Mouse (Mus musculus) mouse trophoblast stem cell (cell line): ENCODE data around the gene Clca2.

Experiments
- in situ Hi-C, 2 experiments: fragments of 300-500 bp; cut with MseI, MboI; formaldehyde crosslinking; loops; 2 replicates in 1 of 2; 3 replicates in 1 of 2; pipeline ENCODE4 v1.15.1; 2025

Clca2 gene

DNA sequence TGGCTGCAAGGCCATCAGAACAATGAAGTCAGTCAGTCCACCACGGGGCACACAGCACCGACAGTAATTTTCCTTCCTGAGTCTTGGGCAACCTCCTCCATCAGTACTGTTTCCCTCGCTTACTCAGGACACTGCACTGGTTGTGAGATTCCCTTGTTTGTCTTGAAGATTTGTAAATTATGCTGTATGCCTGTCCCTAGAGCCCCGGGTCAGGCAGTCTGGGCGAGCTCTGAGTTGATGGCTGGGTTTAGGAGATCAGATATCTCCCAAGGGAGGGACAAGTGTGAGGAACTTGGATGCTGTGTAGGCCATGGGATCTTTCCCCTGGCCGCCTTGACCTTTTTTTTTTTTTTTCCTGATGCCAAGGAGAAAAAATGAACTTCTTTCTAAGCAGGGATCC is at the start of gene Clca2:
Gene Clca2, minus strand, starts transcription at position 153 of the 400 bp plus-strand sequence.
- in situ Hi-C loops = no loop called here

DNA sequence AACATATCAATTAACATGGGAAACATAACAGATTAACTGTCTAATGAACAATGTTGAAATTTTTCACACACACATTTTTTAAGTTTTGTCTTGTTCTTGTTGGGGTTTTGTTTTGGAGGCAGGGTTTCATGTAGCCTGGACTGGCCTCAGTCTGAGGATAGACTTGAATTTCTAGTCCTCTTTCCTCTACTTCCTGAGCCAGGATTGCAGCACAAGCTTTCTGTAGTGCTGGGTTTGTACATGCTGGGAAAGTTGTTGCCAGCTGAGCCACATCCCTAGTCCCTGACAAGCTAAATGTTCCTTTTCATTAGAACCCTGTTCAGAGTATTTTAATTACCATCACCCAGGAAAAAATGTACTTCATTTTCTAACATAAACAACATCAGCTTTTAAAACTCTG is 48.7 kb upstream of the Clca2 start:
- in situ Hi-C loops = loop anchor here in 1 of 2 experiments (25.0 kb wide), 1 partner anchor 311 kb away; the partner anchor contains the start of gene Clca3b

DNA sequence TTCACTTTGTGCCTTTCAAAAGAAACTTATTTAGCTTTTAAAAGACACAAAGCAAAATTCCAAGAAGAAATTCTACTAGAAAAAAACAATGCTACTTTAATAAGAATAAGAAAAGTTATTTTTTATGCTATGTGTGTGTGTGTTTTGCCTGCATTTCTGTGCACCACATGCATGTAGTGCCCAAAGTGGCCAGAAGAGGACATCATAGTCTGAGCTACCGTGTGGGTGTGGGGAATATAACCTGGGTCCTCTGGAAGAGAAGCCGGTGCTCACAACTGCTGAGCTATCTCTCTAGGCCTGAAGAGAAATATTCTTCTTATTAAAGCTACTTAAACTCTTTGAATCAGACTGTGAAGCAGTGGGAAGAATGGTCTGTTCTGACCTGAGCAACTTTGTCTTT is 48.2 kb upstream of the Clca2 start:
- in situ Hi-C loops = loop anchor here in 1 of 2 experiments (25.0 kb wide), 1 partner anchor 310 kb away; the partner anchor contains the start of gene Clca3b

DNA sequence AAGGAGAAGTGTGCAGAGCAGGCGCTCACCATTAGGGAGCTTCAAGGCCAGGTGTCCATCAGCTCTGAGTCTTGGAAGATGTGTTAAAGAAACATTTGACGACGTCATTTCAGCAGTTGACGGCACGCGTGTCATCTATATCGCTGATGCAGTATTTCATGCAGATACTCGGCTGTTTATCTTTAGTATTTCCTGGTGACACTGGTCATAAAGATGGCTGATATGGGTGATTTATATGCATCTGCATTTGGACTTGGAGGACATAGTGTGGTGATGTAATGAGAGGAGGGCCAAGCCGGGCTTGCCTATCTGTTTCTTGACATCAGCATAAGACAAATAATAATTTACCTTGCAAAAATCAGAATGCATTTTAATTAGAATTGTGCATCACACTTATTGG is 47.6 kb upstream of the Clca2 start:
- in situ Hi-C loops = loop anchor here in 1 of 2 experiments (25.0 kb wide), 1 partner anchor 310 kb away; the partner anchor contains the start of gene Clca3b

DNA sequence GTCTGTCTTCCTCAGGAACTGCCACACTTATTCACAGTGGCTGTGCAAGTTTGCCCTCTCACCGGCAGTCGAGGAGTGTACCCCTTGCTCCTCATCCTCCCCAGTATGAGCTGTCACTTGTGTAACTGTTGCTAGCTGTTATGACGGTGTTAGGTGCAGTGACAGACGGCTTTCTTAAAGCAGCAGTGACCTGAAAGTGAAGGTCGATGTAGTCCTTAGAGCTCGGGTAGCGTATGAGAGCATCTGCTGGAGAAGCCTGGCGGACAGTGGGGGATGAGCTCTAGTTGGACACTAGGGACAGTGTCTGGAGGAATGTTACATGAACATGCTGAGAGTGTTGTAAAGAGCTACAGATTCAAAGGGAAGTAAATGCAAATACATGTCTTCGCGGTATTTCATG is 44.6 kb upstream of the Clca2 start:
- in situ Hi-C loops = loop anchor here in 1 of 2 experiments (25.0 kb wide), 1 partner anchor 307 kb away; the partner anchor contains the start of gene Clca3b

DNA sequence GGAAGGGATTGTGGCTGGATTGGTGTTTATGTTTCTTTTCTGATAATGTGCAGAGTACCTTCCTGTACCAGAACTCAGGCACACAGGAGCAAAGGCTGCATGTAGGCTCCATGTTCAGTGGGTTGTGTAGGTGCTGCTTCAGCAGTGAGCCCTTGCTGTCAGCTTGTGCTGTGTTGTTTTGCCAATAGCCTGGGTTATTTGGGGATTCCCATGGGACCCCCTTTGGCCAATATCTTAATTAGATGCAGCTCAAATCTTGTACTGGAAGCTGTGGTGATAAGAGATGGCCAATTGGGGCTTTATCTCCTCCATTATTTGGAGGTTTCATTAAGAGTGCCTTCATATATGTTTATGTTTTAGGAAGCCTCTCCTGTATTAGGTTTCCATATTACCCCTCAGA is 43.7 kb upstream of the Clca2 start:
- in situ Hi-C loops = loop anchor here in 1 of 2 experiments (25.0 kb wide), 1 partner anchor 306 kb away; the partner anchor contains the start of gene Clca3b

DNA sequence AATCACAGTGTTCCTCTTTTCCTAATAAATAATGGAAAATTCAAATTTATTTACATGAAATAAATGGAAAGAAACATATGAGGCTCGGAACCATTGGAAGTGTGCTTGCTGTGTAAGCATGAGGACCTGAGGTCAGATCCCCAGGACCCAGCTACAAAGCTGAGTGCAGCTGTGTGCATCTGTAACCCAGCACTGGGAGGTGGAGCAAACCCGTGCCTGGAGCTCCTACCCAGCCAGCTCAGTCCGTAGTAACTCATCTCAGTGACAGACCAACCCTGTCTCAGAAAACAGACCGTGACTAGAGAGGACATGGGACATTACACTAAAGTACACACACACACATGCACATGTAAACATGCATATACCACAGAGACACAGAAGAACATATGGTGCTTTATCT is 41.0 kb upstream of the Clca2 start:
- in situ Hi-C loops = loop anchor here in 1 of 2 experiments (25.0 kb wide), 1 partner anchor 303 kb away; the partner anchor contains the start of gene Clca3b

DNA sequence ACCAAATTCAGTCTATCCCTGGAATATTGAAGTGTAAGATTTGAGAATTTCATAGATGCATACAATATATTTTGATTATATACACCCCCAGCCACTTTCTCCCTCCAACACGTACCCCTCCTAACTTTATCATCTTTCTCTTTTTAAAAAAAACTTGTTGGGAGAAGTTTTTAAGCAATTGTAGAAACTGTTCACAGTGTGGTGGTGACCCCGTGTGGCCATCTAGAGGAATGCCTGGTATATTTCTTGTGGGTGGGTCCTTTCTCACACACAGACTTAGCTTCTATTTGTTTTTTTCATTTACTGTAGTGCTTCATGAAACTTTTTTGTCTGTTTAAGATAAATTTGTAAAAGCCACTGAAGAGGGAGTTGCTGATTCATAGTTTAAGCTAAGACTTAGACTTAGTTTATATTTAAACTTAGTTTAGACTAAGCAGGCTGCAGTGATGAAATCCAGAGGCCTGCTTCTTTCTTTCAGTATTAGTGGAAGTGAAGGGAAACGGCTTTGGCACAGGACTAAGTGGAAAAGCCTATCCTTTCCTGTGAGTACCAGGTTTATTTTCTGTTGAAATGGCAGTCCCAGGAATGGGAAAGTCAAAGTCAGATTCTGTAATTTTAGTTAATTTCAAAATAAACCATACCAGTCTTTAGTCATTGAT is 32.1 kb upstream of the Clca2 start:
- in situ Hi-C loops = loop anchor here (10.0 to 25.0 kb wide), 2 partner anchors 294 to 307 kb away; partner anchors contain the start of gene Clca3b (in 1 of the 2)

DNA sequence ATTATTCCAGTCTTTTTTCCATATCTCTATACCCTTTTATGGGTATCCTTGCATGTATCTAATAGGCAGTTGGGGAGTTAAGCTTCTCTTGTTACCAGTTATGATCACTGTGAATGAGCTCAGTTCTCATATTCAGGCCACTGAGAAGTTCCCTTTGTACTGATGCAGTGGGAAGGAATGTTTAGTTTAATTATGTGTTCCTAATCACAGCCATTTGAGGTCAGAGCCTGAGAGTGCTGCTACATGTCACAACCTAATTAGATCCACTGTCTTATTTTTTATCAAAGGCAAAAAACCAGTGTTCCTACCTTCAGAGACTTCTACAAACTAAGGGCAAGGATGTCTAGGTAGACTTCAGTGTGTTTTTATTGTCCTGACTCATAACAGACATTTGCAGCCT is 30.1 kb upstream of the Clca2 start:
- in situ Hi-C loops = loop anchor here in 1 of 2 experiments (25.0 kb wide), 1 partner anchor 292 kb away; the partner anchor contains the start of gene Clca3b

DNA sequence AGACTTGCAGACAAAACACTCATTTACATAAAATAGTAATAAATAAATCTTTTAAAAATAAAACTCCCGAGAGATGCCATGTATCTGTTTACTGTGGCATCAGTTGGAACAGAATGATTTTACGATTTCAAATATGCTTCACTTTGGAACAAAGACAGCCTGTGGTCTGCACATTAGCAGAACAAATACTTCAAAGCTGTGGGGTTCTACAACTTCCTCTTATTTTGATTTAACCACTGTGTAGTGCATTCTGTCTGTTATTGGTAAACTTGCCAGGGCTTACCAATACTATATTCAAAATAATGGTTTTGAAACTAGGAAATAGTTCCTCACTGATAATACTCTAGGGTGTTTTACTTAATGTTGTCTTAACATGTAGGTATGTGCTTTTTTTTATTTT is 27.4 kb upstream of the Clca2 start:
- in situ Hi-C loops = loop anchor here in 1 of 2 experiments (25.0 kb wide), 1 partner anchor 289 kb away; the partner anchor contains the start of gene Clca3b

DNA sequence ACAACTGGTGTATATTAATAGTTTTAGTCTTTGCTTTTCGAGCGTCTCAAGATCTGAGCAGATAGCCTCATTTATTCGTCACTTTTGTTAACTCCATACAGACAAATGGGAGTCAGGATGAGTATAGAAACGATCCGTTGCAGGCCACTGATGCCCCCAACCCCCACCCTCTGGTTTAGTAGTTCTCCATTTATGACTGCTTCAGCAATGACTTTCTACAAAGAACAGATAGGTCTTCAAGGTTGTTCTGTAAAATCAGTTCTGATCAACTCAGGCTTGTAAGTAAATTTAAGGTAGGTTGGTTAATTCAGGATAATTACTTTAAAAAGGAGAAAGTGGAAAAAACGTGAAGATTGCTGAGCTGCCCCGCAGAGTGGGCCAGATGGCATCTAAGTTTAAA is 20.2 kb upstream of the Clca2 start:
- in situ Hi-C loops = no loop called here

DNA sequence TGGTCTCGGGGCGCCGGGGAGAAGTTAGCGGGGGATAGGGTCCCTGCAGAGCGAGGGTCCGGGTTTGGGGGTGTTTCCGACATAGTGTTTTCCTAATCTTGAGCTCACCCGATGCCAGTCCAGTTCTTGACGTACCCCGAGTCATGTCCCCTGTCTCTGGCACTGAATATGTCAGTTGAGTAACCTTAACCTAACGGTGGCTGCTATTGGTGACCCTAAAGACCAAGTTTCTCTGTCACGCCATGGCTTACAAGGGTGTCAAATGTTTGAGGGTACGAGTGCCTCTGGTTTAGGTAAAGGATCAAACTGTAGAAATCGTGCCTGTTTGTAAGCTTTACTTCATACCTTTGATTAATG is 19.7 kb upstream of the Clca2 start:
- in situ Hi-C loops = no loop called here

DNA sequence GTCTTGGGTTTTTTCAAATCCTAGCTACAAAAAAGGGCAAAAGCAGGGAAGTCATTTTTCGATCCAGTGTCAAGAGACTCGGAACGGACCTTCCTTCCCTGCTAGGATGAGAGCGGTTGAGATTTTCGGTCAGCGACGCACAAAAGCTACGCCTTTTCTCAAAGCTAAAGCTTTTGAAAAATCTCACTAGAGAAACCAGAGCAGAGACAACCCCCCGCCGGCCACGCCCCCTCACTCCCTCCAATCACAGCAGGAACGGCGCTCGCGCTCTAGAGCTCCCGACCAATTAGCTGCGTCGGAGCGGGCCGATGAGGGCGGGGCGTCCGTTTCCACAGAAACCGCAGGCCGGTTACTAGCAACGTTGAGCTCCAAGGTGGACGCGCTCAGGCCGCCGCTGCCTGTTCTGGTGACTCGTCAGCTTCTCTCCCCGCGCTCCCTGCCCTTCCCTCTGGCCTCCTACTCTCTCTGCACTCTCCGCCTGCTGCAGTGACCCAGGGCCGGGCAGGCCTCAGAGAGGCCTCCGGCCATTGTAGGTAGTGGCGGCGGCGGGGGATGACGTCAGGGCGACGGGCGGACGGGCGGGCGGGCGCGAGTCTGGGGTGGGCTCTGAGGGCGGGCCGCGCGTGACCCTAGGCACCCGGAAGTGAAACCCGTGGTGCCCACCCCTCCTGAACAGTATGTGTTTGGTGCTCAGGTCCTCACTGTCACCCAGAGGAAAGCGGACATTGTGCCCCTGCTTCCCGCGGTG is 19.2 kb upstream of the Clca2 start, which contains the start of gene Odf2l:
Gene Odf2l, plus strand, starts transcription at position 335 of the 748 bp plus-strand sequence.
- in situ Hi-C loops = no loop called here

DNA sequence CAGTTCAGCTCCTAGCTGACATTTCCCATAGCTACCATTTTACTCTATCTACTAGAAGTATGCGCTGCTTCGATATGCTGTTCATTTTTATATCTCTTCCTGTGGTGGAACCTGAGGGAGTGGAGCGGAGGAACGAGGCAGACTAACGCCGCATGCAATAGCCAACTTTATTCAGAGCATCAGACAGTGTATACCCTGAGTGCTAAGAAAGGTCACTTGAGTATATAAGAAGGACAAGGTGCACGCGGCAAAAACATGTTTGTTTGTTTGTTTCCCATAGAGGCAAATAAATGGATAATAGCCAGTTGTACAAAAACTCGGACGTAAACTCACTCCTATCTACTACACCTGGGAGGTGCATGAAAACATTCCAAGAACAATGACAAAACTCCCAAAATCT is 18.4 kb upstream of the Clca2 start:
- in situ Hi-C loops = no loop called here

DNA sequence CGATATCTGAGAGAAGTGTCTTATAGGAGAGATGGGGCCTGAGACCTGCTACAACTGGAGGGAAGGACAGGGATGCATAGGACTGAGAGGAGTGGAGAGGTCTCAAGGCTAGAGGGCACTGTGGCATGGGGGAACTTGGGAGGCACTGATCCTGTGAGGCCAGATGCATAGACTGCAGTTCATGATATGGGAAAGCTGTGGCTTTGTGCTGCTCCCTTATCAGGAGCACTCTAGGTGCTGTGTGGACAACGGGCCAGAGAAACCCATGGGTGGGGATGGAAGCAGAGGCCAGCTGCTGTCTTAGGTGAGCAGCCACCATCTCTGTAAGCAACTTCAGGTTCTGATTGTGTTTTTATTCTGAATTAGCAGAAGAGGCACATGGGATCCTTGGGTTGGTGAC is 15.9 kb upstream of the Clca2 start:
- in situ Hi-C loops = no loop called here

DNA sequence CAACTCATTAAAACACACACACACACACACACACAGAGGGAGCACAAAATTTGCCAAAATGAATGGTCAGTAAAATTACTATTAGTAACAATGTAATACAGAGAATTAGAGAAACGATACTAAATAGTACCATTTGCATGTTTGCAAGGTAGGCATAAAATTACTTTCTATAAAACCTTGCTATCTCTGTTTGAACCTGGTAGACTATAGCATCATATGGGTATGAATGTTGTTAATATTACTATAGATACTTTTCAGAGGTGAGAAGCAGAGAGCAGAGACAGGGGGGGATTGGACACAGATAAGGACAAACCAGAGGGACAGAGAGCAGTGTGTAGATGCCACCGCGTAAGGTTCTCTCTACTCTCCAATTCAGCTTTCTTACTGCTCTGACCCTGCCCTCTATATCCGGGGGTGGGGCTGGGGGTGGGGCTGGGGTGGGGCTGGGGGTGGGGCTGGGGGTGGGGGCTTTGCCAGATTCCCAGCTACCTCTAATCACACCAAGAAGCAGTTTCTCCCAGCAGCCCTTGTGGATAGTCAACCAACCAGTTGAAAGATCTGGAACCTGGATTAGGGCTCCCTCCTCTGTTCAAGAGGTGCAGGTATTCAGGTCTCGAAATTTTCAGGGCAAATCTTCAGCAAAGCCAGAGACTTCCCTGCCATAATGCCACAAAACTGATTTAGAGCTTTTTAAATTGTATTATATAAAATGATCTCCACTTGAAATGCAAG is 6.7 kb upstream of the Clca2 start:
- in situ Hi-C loops = no loop called here

DNA sequence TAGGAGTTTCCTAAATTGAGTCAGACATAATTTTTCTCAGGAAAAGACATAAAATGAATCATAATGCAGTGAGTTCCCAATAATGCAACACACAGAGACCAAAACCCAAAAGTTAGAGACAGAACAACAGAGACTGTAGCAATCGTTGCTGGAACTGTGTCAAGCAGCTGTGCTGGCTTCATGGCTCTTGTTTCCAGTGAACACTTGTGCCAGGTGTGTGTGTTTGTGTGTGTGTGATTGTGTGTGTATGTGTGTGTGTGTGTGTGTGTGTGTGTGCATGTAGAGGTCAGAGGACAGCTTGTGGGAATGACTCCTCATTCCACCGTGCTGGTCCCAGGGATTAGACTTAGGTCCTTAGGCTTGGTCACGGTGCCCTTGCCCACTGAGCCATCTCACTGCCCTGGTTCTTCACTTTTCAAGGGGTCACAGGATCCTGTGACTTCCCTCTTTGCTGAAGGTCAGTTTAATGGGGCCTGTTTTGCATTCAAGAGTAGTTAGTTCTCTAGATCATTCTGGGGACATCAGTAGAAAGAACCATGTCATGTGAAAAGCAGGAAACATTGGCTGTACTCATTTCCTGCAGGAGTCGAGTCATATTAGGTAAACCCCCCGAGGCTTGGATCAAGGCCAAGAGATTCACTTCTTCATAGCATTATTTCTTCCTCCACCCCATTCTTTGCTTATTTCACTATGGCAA is 6.0 kb upstream of the Clca2 start:
- in situ Hi-C loops = no loop called here

DNA sequence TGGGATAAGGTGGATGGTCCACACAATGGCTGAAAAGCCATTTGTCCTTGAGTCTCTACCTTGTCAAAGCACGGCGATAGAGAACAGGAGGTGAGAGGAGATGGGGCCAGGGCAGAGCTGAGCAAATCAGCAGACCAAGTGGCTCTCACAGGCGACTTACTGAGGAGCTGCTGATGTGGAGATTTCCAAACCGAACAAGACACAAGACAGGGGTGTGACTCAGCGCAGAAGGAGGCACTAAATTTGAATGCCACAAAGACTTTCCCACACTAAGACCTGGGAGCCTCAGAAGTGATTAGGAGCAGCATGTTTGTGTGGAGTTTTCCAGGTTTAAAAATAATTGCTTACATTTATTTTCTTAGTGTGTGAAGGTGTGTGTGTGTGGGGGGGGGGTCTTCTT is 4.5 kb upstream of the Clca2 start:
- in situ Hi-C loops = no loop called here

DNA sequence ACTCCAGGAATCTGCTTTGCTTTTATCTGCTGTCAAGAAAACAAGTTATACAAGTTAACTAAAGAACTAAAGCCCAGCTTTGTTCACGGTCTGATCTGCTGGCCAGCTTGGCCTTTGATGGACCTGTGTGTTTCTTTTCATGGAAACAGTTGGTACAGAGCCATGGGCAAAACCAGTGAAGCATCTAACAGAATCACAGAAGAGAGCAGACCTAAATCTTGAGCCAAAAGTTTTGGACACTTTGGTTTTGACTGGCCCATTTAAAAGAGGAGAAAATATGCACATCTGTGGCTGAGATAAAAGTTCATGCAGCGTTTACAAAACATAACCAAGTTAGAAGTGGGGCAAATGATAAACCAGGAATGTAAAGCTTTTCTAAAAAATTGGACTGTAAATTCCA is 4.1 kb upstream of the Clca2 start:
- in situ Hi-C loops = no loop called here

DNA sequence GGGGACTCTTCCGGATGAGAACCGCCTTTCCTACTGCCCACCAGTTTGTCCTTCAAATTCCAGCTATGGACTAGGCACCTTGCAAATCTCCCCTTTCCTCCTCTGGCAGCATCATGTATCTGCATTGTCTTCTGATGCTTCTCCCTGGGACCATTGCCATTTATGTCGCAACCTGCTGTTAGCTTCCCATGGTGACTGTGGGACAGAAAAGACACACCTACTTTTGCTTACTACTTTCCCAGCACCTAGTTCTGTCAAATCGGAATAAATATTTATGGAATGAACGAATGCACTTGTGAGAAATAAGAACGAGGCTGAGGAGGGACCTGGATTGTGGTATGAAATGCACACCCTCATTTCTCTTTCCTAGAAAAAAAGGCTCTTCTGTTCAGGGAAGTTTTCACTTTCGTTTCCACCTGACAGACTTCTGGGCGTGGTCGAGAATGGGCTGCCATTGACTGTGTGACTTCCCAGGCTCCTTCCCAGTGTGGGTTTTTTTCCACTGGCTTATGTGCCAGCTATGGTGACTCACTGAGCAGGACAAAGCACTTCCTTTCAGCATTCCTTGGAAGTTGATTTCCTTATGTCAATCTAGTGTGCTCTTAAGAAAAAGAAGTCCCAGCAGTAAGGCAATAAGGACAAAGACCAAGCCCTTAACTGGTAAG is 2.8 kb upstream of the Clca2 start:
- in situ Hi-C loops = no loop called here
